Comparison of ENCODE assay signal across 1 mouse cellular context in the genomic region with DNA sequence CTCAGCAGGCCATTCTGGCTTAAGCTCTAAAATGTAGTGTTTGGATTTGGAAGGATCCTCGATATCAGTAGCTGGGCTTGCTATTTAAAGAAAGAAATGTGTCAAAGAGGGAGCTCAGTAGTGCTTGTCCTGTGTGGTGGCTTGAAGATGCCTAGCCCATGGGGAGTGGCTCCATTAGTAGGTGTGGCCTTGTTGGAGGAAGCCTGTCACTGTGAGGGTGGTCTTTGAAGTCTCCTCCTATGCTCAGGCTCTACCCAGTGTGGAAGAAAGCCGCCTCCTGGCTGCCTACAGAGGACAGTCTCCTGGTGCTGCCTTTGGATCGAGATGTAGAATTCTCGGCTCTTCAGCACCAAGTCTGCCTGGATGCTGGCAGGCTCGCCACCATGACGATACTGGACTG.
TF ChIP-seq lines count a peak whose summit lies in the region.

No protein-coding gene starts in this region.

TF ChIP-seq in MEL, 35 proteins besides CTCF, POLR2A, EP300 and RAD21:
- 0 out of 2 replicates have a peak, but pooled peaks have one; percentile 18 for TF ChIP-seq POLR2AphosphoS2 (IDR thresholded peaks at IDR 0.05; ENCODE audit: low read length)
- TF ChIP-seq GATA1 (IDR thresholded peaks at IDR 0.05; ENCODE audit: low read depth, low read length): no peak
